Mouse (Mus musculus): ENCODE measurements around the gene Socs1. TPM values are rescaled to one million over a fixed set of nuclear protein-coding genes. Genes with fewer than 3 reads are reported as not detected.
A peak's percentile ranks its signal among the peaks of the same experiment; 100 is the strongest.

Gene Socs1
- polyA plus RNA-seq, 1 experiment from 2014 or later = 7.4 TPM

DNA sequence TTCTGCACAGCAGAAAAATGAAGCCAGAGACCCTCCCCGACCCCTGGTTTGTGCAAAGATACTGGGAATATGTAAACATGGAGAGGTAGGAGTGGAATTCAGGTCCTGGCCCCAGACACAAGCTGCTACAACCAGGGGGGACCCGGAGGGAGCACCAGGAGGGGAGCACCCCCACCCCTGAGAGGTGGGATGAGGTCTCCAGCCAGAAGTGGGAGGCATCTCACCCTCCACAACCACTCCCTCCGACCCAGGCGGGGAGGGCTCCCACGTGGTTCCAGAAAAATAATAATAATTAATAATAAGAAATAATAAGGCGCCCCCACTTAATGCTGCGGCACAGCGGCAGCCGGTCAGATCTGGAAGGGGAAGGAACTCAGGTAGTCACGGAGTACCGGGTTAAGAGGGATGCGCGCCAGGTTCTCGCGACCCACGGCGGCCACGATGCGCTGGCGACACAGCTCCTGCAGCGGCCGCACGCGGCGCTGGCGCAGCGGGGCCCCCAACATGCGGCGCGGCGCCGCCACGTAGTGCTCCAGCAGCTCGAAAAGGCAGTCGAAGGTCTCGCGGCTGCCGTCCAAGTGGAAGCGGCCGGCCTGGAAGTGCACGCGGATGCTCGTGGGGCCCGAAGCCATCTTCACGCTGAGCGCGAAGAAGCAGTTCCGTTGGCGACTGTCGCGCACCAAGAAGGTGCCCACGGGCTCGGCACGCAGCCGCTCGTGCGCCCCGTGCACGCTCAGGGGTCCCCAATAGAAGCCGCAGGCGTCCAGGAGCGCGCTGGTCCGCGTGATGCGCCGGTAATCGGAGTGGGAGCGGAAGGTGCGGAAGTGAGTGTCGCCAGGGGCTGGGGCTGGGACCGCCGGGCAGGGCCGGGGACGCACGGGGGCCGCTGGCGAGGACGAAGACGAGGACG, 1.2 kb downstream of the Socs1 start:
- peak overlapping the region; percentile 52 for H3K4me3 ChIP-seq (replicated peaks; ENCODE audit: low read depth, low read length)
- TF ChIP-seq CTCF (IDR thresholded peaks at IDR 0.05; ENCODE audit: low read depth) = no peak
- H3K9me3 ChIP-seq (replicated peaks; ENCODE audit: low read length) = no peaks in the 10 kb centered on the region
- peak overlapping the region; percentile 85 for H3K4me2 ChIP-seq (ENCODE audit: low read length)
- peak overlapping the region; percentile 67 for H3K9ac ChIP-seq (ENCODE audit: low read depth, low read length)
- ATAC-seq (replicated peaks; ENCODE audit: low FRiP score, low read depth) (no peak), DNase-seq (ENCODE audit: low spot score) (peak; percentile 61)
- WGBS = 3% methylated on average over 81 of the region's 81 CpGs
- H3K36me3 ChIP-seq (ENCODE audit: insufficient read depth, low read length) = no peaks in the 10 kb centered on the region
- peaks cover 32% of the 10 kb centered on the region for H3K4me1 ChIP-seq (replicated peaks; ENCODE audit: insufficient read depth, low read length)
- peak overlapping the region; percentile 96; the same call in 1 of the 2 replicates for H3K27ac ChIP-seq
- no peaks in the 10 kb centered on the region for H3K27me3 ChIP-seq (ENCODE audit: insufficient read depth, low read length)

DNA sequence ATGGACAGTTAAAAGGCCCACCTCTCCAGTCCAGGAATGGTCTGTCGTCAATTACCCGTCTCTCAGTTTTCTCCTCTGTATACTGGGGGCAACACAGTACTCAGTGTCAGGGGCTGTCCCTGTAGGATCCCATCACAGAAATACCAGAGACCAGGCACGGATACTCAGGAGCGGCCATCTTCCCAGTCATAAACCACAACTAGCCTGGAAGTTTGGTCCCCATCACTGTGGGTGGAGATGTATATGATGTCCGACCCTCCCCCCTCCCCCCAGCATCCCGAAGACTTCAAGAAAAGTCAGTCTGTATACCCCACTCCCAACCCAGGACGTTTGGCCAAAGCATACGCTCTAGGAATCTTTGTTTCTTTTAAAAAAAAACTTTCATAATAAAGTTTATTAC, 1.9 kb downstream of the Socs1 start:
- Histone ChIP-seq H3K4me1 (replicated peaks; ENCODE audit: insufficient read depth, low read length) (peaks cover 31% of the 10 kb centered on the region), H3K27me3 (ENCODE audit: insufficient read depth, low read length) (no peaks in the 10 kb centered on the region), H3K4me2 (ENCODE audit: low read length) (peak overlapping the region; percentile 85), H3K36me3 (ENCODE audit: insufficient read depth, low read length) (no peaks in the 10 kb centered on the region), H3K4me3 (replicated peaks; ENCODE audit: low read depth, low read length) (peak overlapping the region; percentile 52; the same call in 1 of the 2 replicates), H3K27ac (no peak overlapping the region), H3K9ac (ENCODE audit: low read depth, low read length) (no peak overlapping the region), H3K9me3 (replicated peaks; ENCODE audit: low read length) (no peaks in the 10 kb centered on the region)
- no peak for DNase-seq (ENCODE audit: low spot score)
- ATAC-seq (replicated peaks; ENCODE audit: low FRiP score, low read depth) = no peak
- 57% methylated on average over 8 of the region's 8 CpGs for WGBS
- no peak for TF ChIP-seq CTCF (IDR thresholded peaks at IDR 0.05; ENCODE audit: low read depth)

DNA sequence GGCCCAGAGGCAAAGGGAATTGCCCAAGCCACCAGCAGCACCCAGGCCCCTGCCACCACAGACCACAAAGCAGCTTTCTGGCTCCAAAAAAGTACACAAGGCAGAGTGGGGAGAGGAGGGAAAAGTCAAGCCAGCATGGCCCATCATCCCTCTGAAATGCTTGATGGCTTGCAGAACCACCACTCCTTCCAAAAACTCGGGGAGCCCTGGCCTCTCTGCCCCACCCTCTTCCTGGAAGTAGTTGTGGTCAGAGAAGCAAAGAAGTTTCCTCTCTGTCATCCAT, 2.2 kb downstream of the Socs1 start:
- peaks cover 28% of the 10 kb centered on the region for H3K4me1 ChIP-seq (replicated peaks; ENCODE audit: insufficient read depth, low read length)
- no peaks in the 10 kb centered on the region for H3K36me3 ChIP-seq (ENCODE audit: insufficient read depth, low read length)
- H3K27me3 ChIP-seq (ENCODE audit: insufficient read depth, low read length) = no peaks in the 10 kb centered on the region
- WGBS = 28% methylated on average over 1 of the region's 1 CpGs
- H3K4me2 ChIP-seq (ENCODE audit: low read length) = peak overlapping the region; percentile 85
- peak overlapping the region; percentile 31; the same call in 1 of the 2 replicates for H3K9ac ChIP-seq (ENCODE audit: low read depth, low read length)
- H3K9me3 ChIP-seq (replicated peaks; ENCODE audit: low read length) = no peaks in the 10 kb centered on the region
- no peak overlapping the region for H3K4me3 ChIP-seq (replicated peaks; ENCODE audit: low read depth, low read length)
- no peak overlapping the region for H3K27ac ChIP-seq
- ATAC-seq (replicated peaks; ENCODE audit: low FRiP score, low read depth) (no peak), DNase-seq (ENCODE audit: low spot score) (no peak)
- TF ChIP-seq CTCF (IDR thresholded peaks at IDR 0.05; ENCODE audit: low read depth) = no peak

DNA sequence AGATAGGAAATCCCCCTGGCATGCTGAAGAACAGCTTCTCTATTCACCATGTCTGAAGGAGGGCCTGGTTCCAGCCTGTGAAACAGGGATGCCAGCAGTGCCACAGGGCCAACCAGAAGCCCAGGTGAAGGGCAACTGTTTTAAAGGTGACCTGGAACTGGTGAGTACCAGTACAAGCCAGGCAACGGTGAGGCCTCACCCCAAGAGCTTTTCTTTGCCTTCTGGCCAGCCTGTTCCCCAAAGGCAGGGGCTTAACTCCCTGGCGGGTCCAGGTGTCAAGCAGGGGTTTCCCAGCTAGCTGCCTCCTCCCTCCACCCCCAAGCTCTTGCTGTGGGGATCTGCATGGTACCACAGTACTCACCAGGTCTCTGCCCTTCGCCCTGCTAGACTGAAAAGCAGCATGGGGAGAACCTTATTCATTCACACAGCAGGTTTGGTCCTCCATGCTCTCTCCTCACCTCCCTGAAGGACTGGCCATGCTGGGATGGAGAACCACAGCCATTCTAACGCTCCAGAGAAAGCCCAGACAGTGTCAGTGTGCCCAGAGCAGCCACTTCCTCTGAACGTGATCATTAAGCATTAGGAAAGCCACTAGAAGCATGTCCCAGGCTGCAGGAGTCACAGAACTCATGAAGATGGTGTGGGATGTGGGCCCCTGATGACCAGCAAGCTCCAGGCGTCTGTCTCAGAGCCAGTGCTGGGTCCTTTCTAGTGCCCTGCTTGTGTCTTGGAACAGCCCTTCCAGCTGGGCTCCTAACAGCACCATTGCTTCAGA, 2.8 kb downstream of the Socs1 start:
- no peak for ATAC-seq (replicated peaks; ENCODE audit: low FRiP score, low read depth)
- no peak overlapping the region for H3K4me3 ChIP-seq (replicated peaks; ENCODE audit: low read depth, low read length)
- no peak for DNase-seq (ENCODE audit: low spot score)

DNA sequence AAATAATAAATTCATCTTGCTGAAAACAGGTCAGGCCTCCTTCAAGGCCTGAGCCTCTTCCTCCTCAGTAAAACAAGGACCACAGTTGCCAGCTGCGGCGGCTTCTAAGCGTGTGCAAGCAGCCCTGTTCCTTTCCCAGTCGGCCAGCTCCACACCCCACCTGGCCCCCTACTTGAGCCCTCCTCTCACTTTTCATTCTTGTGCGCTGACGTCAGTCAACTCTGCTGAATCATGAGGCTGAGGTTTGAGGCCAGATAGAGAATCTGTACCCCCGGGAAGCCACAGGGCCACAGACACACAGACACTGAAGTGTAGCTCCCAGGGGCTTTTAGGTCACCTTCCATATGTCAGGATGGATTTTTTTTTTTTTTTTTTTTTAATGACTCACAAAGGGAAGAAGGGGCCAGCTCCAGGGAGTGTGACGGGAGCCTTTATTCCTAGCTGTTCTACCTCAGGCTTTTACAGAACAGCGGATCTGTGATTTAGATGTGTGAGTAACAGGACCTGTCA, 3.4 kb downstream of the Socs1 start:
- Histone ChIP-seq H3K27me3 (ENCODE audit: insufficient read depth, low read length) (no peaks in the 10 kb centered on the region), H3K4me1 (replicated peaks; ENCODE audit: insufficient read depth, low read length) (peaks cover 23% of the 10 kb centered on the region), H3K4me3 (replicated peaks; ENCODE audit: low read depth, low read length) (no peak overlapping the region), H3K27ac (no peak overlapping the region), H3K9ac (ENCODE audit: low read depth, low read length) (no peak overlapping the region), H3K9me3 (replicated peaks; ENCODE audit: low read length) (no peaks in the 10 kb centered on the region), H3K36me3 (ENCODE audit: insufficient read depth, low read length) (no peaks in the 10 kb centered on the region), H3K4me2 (ENCODE audit: low read length) (no peak overlapping the region)
- ATAC-seq (replicated peaks; ENCODE audit: low FRiP score, low read depth) (no peak), DNase-seq (ENCODE audit: low spot score) (no peak)
- 42% methylated on average over 9 of the region's 9 CpGs for WGBS
- no peak for TF ChIP-seq CTCF (IDR thresholded peaks at IDR 0.05; ENCODE audit: low read depth)

More for the DNA sequence above, 2.8 kb downstream of the Socs1 start:
- TF ChIP-seq CTCF (IDR thresholded peaks at IDR 0.05; ENCODE audit: low read depth) = no peak
- Histone ChIP-seq H3K9ac (ENCODE audit: low read depth, low read length) (peak overlapping the region; percentile 31; the same call in 1 of the 2 replicates), H3K4me2 (ENCODE audit: low read length) (peak overlapping the region; percentile 85), H3K36me3 (ENCODE audit: insufficient read depth, low read length) (no peaks in the 10 kb centered on the region), H3K4me1 (replicated peaks; ENCODE audit: insufficient read depth, low read length) (peaks cover 28% of the 10 kb centered on the region), H3K27me3 (ENCODE audit: insufficient read depth, low read length) (no peaks in the 10 kb centered on the region), H3K27ac (no peak overlapping the region), H3K9me3 (replicated peaks; ENCODE audit: low read length) (no peaks in the 10 kb centered on the region)
- WGBS = 58% methylated on average over 6 of the region's 6 CpGs

DNA sequence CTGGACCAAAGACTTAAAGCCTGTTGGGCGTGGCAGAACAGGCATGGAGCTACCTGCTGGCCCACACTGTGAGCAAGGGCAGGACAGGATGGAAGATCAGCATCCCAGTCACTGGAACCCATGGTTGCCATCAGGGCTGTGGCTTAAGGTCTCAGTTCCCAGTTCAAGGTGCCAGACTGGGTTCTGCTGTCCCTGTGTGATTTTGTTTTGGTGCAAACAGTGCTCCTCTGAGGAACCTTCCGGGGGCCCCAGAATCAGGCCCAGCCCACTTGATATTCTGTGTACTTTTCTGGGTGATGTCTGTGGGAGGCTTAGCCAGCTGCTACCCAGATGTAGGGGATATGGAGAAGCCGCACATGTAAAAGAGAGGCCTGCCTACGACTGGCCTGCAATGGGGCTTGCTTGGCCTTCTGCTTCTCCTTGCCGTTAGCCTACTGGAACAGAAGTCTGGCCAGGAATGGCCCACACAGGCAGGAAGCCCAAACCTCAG, 4.7 kb downstream of the Socs1 start:
- 72% methylated on average over 5 of the region's 5 CpGs for WGBS
- Histone ChIP-seq H3K36me3 (ENCODE audit: insufficient read depth, low read length) (no peaks in the 10 kb centered on the region), H3K4me1 (replicated peaks; ENCODE audit: insufficient read depth, low read length) (peaks cover 17% of the 10 kb centered on the region; the same call in 1 of the 2 replicates), H3K9ac (ENCODE audit: low read depth, low read length) (no peak overlapping the region), H3K4me2 (ENCODE audit: low read length) (no peak overlapping the region), H3K27me3 (ENCODE audit: insufficient read depth, low read length) (no peaks in the 10 kb centered on the region), H3K27ac (no peak overlapping the region), H3K9me3 (replicated peaks; ENCODE audit: low read length) (no peaks in the 10 kb centered on the region), H3K4me3 (replicated peaks; ENCODE audit: low read depth, low read length) (no peak overlapping the region)
- TF ChIP-seq CTCF (IDR thresholded peaks at IDR 0.05; ENCODE audit: low read depth) = no peak
- no peak for DNase-seq (ENCODE audit: low spot score)
- ATAC-seq (replicated peaks; ENCODE audit: low FRiP score, low read depth) = no peak

All from kidney, postnatal 0 days (tissue).